Mouse (Mus musculus) small intestine, adult 2 months (tissue): ENCODE data around the gene Pappa2.

Source experiments
- CTCF ChIP-seq: fragments of 200-500 bp; IDR thresholded peaks from 2 replicates; pipeline ENCODE4 v1.5.1; 2012; ENCODE audit warnings: low read depth, mild to moderate bottlenecking, control low read depth, inconsistent platforms, low read length, moderate library complexity, mixed read lengths; ENCODE audit not compliant: insufficient replicate concordance, insufficient read length; ENCODE audit errors: extremely low read depth
- POLR2A ChIP-seq: fragments of 200-500 bp; IDR thresholded peaks from 2 replicates; pipeline ENCODE4 v1.6.1; 2012; ENCODE audit warnings: low read depth, mild to moderate bottlenecking, control low read depth, inconsistent platforms, low read length, moderate library complexity

GRCm38 (mm10) chr1:158852836-158853567 lies 127.3 kb downstream of the Pappa2 start:
- TF ChIP-seq CTCF (no peak), POLR2A (no peak)
